Mouse (Mus musculus) heart, postnatal 14 days (tissue): ENCODE data around the gene 2210408I21Rik. TPM values are rescaled to one million over a fixed set of nuclear protein-coding genes. Genes with fewer than 3 reads are reported as not detected.
"Not testable (repeated sequence)": the region's sequence is repeated elsewhere in the genome, so short reads cannot be mapped to it uniquely, and the experiment has no call there.

Experiments
- DNase-seq, 2 experiments: peaks; one replicate each; pipeline ENCODE4 v3.0.0; 2021 to 2022
- intact Hi-C: fragments of 180-260 bp; cut with DNase I; formaldehyde crosslinking; loops from one replicate; pipeline ENCODE4 v1.15.1; 2025
- long read RNA-seq, 2 experiments: library from polyadenylated mRNA; stranded (forward); transcript quantifications; one replicate each; pipeline ENCODE4 v2.0.0; 2021
- total RNA-seq, 2 experiments: library from RNA; stranded (reverse); gene quantifications; 2 replicates each; pipeline ENCODE4 v1.2.3; 2021

The 2210408I21Rik gene
- 1 to 10 TPM; 5.7 to 6.2 TPM for total RNA-seq
- long read RNA-seq, experiment 1, partial matches to known transcripts = 0 of 2 reads
- long read RNA-seq, experiment 1, other reads (novel, unspliced or antisense) = 2 of 2 reads
- long read RNA-seq, experiment 2, partial matches to known transcripts = 2 of 3 reads
- long read RNA-seq, experiment 2, other reads (novel, unspliced or antisense) = 0 of 3 reads

DNA sequence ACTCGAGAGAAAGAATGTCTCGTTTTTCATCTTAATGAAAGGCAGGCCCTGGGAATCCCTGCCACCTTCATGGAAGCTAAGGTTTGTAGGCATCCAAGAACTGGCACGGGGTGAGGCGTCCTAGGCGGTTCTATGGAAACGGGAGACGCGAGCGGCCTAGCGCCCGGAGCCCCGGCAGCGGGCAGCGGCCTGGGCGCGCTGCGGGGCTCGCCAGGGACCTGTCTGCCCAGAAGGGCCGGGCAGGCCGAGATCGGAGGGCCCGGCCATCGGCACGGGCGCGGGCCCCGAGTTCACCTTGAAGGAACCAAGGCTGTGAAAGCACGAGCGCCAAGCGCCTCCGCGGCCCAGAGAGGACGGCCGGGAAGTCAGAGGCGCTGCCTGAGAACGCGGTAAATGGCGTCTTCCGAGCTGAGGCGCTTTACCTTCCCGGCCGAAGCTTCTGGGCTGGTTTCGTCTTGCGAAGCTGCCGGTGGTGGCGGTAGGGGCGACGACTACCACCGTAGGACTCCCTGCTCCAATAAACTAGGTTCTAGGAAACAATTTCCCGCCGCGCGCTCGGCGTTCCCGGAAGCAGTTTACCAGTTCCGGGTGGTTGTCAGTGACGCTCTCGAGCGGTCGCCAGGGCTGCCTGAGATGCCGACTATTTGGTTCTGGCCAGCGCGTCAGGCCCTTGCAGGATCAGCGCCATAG is at the start of gene 2210408I21Rik, which contains the start of gene Slf1:
Gene 2210408I21Rik, plus strand, starts transcription at position 610 of the 690 bp plus-strand sequence.
Gene Slf1, minus strand, starts transcription at position 543 of the 690 bp plus-strand sequence.
- DNase-seq = peak; percentile 86 to 89
- intact Hi-C loops = no loop called here

GRCm38 (mm10) chr13:77092876-77093275 is 42.5 kb upstream of the 2210408I21Rik start:
- DNase-seq, intact Hi-C loops: not testable (repeated sequence)

DNA sequence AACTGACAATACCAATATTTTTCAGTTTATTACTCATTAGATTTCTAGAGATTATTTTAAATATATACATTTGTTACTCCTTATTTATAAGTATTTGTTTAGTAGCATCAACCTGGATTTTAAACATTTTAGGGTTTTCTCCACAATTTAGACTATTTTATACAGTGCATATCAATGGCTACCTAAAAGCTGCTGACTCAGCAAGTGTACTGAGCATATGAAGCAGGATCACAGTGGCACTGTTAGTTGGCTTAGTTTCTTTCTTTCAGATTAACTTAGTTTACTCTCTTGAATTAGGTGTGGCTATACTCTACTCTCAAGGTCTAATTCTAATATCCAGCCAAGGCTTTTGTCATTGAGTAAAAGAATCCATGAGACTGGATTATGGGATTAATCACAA is 27.6 kb upstream of the 2210408I21Rik start:
- intact Hi-C loops = no loop called here

GRCm38 (mm10) chr13:77118695-77119094 is 16.6 kb upstream of the 2210408I21Rik start:
- intact Hi-C loops = no loop called here

More for the DNA sequence above, 27.6 kb upstream of the 2210408I21Rik start:
- DNase-seq = no peak

DNA sequence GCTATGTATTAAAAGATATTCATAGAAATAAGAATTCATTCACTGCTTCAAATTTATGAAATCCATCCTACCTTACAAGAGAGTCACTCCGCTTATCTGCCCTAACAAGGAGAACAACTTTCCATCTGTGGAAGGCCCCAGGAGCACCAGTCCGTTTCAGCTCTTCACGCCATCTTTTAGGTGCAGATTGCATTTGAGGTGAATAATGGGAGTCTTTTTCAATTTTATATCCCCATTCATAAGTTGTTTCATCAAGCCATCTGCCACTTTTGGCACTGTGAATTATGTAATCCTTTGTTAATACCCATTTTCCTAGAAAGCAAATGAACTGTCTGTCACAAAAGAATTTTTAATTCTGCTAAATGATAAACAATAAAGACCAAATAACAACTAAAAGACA is 10.2 kb upstream of the 2210408I21Rik start:
- intact Hi-C loops = no loop called here
- DNase-seq = no peak

More at GRCm38 (mm10) chr13:77118695-77119094, 16.6 kb upstream of the 2210408I21Rik start:
- DNase-seq = no peak

GRCm38 (mm10) chr13:77128240-77128639 is 7.1 kb upstream of the 2210408I21Rik start:
- intact Hi-C loops = no loop called here
- no peak for DNase-seq

DNA sequence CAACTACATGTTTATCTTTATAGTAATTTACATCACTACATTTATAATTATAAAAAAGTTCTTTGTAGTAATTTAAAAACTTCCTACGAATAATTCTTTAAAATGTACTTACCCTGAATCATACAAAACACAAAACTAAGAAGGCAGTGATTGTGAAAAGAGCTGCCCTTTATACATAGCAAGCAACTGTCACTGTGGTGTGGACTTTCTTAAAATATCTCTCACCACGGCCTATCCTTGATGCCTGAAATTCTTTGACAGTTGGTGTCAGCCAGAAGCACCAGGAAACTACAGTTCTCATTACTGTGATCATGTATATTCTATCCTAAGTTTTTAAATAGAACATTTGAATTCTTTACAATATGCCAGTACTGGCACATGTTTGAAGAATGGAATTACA is 4.2 kb upstream of the 2210408I21Rik start:
- intact Hi-C loops = no loop called here
- no peak for DNase-seq

GRCm38 (mm10) chr13:77135621-77135981 is 261 bp downstream of the 2210408I21Rik start:
- DNase-seq = no peak
- intact Hi-C loops = no loop called here

GRCm38 (mm10) chr13:77140890-77141289 is 5.5 kb downstream of the 2210408I21Rik start:
- intact Hi-C loops = no loop called here
- no peak for DNase-seq

DNA sequence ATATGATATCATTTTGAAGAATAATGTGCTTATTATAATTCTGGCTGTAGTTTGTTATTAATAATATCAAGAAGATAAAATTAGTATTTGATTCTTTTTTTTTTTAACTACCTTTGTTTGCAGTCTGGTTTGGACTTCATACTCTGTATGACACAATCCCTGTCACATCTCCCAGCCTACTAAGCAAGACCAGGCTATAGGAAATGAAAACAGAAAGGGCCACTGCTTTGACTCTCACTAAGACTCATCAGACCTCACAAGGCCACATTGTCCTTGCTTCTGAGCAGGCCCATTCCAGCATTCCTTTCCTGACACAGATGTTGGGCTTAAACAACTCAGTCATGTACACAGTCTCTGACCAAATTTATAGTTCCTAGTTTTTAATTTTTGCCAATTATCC is 42.6 kb downstream of the 2210408I21Rik start:
- intact Hi-C loops = no loop called here
- no peak for DNase-seq

DNA sequence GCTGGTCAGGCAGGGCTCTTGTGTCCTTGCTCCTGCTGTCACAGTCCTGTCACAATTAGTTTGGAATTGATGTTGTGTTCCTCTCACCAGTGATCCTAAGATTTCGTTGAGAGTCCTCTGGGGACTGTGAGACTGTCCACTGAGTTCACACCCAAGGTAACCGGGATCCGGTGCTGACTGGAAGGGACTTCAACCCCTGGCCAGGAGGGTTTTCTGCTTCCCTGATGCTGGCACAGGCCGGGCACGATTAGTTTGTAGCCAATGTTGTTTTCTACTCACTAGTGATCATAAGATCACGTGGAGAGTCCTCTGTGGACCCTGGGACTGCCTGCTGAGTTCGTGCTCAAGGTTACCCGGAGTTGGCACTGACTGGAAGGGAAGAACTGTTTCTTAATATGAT is 55.3 kb downstream of the 2210408I21Rik start:
- no peak for DNase-seq
- intact Hi-C loops = no loop called here

DNA sequence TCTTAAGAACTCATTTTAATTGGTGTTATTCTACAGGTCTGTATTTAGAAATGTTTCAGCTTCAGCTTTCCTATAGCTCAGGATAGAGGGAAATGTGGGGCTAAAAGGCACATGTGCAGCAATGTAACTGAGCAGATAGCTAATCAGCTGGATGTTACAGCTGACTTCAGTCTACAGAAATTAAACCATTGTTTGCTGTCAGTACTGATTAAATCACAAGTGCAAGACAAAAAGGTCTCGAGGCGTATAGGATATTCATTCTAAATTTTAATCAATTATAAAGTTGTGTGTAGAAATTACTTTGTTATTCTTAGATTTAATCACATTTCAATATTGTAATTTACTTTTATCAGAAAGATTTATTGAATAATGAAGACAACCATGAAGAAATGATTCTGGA is 56.9 kb downstream of the 2210408I21Rik start:
- intact Hi-C loops = no loop called here
- DNase-seq = no peak

- no peak for DNase-seq
- intact Hi-C loops = no loop called here
Measured at GRCm38 (mm10) chr13:77208764-77209418, 73.6 kb downstream of the 2210408I21Rik start.

GRCm38 (mm10) chr13:77213196-77213595 is 77.9 kb downstream of the 2210408I21Rik start:
- intact Hi-C loops = loop anchor here (2.0 kb wide), 1 partner anchor 168 kb away; no protein-coding TSS in a partner anchor
- no peak for DNase-seq

DNA sequence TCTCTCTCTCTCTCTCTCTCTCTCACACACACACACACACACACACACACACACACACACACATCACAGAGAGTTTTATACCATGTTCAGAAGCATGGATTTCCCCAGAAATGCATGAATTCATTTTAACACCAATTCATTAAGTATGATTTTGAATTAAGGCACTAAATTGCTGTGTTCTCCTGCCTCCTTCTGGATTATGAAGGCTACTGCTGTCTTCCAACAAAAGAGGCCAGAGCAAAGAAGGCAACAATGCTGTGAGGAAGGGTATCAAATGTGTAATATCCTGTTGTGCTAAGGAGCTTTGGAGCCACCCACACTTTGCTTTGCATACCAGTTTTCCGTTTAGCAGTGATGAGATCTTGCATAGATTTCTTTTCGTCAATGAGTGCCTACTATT is 80.1 kb downstream of the 2210408I21Rik start:
- intact Hi-C loops = loop anchor here (5.0 kb wide), 1 partner anchor 373 kb away; no protein-coding TSS in a partner anchor
- no peak for DNase-seq

DNA sequence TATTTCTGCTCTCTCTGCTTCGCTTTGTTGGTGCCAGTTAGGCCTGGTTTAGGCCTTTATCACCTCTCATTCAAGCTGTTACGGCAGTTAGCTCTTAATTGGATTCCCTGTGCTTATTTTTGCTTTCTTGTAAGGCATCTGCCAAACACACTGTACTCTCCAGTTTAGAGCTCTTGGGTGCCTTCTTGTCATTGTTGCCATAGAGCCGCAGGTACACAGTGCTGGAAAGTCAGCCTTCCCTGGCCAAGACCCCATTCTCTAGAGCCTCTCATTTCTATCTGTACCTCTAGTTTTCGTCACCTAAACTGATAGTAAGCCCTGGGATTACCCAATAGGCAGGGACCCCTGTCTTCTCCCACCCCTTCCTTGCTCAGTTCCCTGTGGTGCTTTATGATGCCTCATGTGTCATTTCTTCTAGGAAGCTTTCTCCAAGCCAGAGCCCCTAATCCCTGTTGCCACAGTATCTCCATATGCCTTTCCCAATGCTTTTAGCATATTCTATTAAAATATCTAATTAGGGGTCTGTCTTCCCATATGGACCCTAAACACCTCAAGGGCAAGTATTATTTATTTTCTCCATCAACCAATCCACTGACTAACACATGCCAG is 82.4 kb downstream of the 2210408I21Rik start:
- DNase-seq = no peak
- intact Hi-C loops = loop anchor here (5.0 kb wide), 1 partner anchor 375 kb away; no protein-coding TSS in a partner anchor

GRCm38 (mm10) chr13:77221072-77221471 is 85.7 kb downstream of the 2210408I21Rik start:
- intact Hi-C loops = no loop called here
- no peak for DNase-seq

- intact Hi-C loops = no loop called here
- no peak for DNase-seq
Measured at GRCm38 (mm10) chr13:77256541-77256940, 121.2 kb downstream of the 2210408I21Rik start.

DNA sequence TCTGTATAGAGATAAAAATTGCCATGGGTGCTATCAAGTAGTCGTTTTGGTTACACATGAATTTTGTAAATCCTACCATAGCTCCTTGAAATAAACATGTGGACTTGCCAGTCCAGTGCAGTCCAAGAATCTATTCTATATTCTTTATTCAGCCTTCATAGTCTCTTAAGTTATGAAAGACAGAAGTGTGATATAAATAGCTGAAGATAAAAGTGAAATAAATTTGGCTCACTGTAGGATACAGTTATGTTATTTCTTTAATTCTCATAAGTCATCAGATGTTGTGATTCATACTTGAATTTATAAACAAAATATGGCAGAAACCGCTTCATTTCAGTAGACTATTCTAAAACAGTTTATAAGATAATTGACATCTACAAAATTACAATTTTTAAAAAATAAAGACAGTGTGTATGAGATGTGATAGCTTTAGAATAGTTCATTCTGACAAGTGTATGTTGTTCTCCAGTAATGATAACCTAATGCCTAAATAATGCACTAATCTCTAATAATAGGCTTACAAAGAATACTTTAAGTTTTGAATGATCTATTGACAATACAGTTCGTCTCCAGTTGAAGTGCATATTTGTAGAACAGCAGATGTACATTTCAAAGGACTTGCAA is 127.5 kb downstream of the 2210408I21Rik start:
- DNase-seq = no peak
- intact Hi-C loops = no loop called here

- intact Hi-C loops = no loop called here
- no peak for DNase-seq
Measured at GRCm38 (mm10) chr13:77263400-77264179, 128.2 kb downstream of the 2210408I21Rik start.
